Mouse (Mus musculus): Measurements from ENCODE around the gene Rbms1. TPM values are rescaled to one million over a fixed set of nuclear protein-coding genes. Genes with fewer than 3 reads are reported as not detected.

Rbms1 gene
- polyA plus RNA-seq, 1 experiment, result 94.8 TPM

GRCm38 (mm10) chr2:60722514-60722913 lies 240.5 kb downstream of the Rbms1 start, which contains the start of gene Itgb6:
Itgb6 (minus strand) TSS chr2:60722643.
- TF ChIP-seq CTCF (IDR thresholded peaks at IDR 0.05; ENCODE audit: extremely low read depth, insufficient read depth, insufficient read length, insufficient replicate concordance) (no peak), POLR2A (IDR thresholded peaks at IDR 0.05; ENCODE audit: low read depth, low read length) (no peak)
- DNase-seq (ENCODE audit: low read depth in 1 of 2, low spot score in 2 of 2), result no peak
- Histone ChIP-seq H3K27me3 (ENCODE audit: control insufficient read depth, insufficient read depth, low read length) (no peaks in the 10 kb centered on the region), H3K4me3 (ENCODE audit: extremely low read depth, insufficient read depth, insufficient read length) (no peak within 1 kb of the TSS), H3K36me3 (ENCODE audit: control insufficient read depth, insufficient read depth, low read length) (no peaks in the 10 kb centered on the region), H3K27ac (ENCODE audit: insufficient read depth, low read length) (no peak within 1 kb of the TSS), H3K4me1 (ENCODE audit: control insufficient read depth, insufficient read depth, insufficient read length) (no peaks in the 10 kb centered on the region; the same call in 1 of the 2 replicates)
- WGBS, result 93% methylated on average over 14 of the region's 14 CpGs

- no peaks in the 10 kb centered on the region for H3K27me3 ChIP-seq (ENCODE audit: control insufficient read depth, insufficient read depth, low read length)
- 18% methylated on average over 5 of the region's 5 CpGs for WGBS
- no peak overlapping the region for H3K4me3 ChIP-seq (ENCODE audit: extremely low read depth, insufficient read depth, insufficient read length)
- H3K36me3 ChIP-seq (ENCODE audit: control insufficient read depth, insufficient read depth, low read length), result no peaks in the 10 kb centered on the region
- H3K4me1 ChIP-seq (ENCODE audit: control insufficient read depth, insufficient read depth, insufficient read length), result no peaks in the 10 kb centered on the region; the same call in 1 of the 2 replicates
- H3K27ac ChIP-seq (ENCODE audit: insufficient read depth, low read length), result no peak overlapping the region
- TF ChIP-seq CTCF (IDR thresholded peaks at IDR 0.05; ENCODE audit: extremely low read depth, insufficient read depth, insufficient read length, insufficient replicate concordance) (peak; percentile 13; the same call in 1 of the 2 replicates), POLR2A (IDR thresholded peaks at IDR 0.05; ENCODE audit: low read depth, low read length) (no peak)
- no peak for DNase-seq (ENCODE audit: low read depth in 1 of 2, low spot score in 2 of 2)
These were observed 242.1 kb downstream of the Rbms1 start for GRCm38 (mm10) chr2:60720906-60721305.

- no peak for DNase-seq (ENCODE audit: low read depth in 1 of 2, low spot score in 2 of 2)
- Histone ChIP-seq H3K36me3 (ENCODE audit: control insufficient read depth, insufficient read depth, low read length) (no peaks in the 10 kb centered on the region), H3K27me3 (ENCODE audit: control insufficient read depth, insufficient read depth, low read length) (no peaks in the 10 kb centered on the region), H3K27ac (ENCODE audit: insufficient read depth, low read length) (no peak overlapping the region), H3K4me3 (ENCODE audit: extremely low read depth, insufficient read depth, insufficient read length) (no peak overlapping the region), H3K4me1 (ENCODE audit: control insufficient read depth, insufficient read depth, insufficient read length) (no peaks in the 10 kb centered on the region; the same call in 1 of the 2 replicates)
- 87% methylated on average over 8 of the region's 8 CpGs for WGBS
- TF ChIP-seq POLR2A (IDR thresholded peaks at IDR 0.05; ENCODE audit: low read depth, low read length), result no peak
- TF ChIP-seq CTCF (IDR thresholded peaks at IDR 0.05; ENCODE audit: extremely low read depth, insufficient read depth, insufficient read length, insufficient replicate concordance), result no peak
These were observed 242.8 kb downstream of the Rbms1 start for GRCm38 (mm10) chr2:60720205-60720604.

GRCm38 (mm10) chr2:60717348-60717747 lies 245.6 kb downstream of the Rbms1 start:
- Histone ChIP-seq H3K27me3 (ENCODE audit: control insufficient read depth, insufficient read depth, low read length) (no peaks in the 10 kb centered on the region), H3K4me1 (ENCODE audit: control insufficient read depth, insufficient read depth, insufficient read length) (no peaks in the 10 kb centered on the region; the same call in 1 of the 2 replicates), H3K27ac (ENCODE audit: insufficient read depth, low read length) (no peak overlapping the region), H3K36me3 (ENCODE audit: control insufficient read depth, insufficient read depth, low read length) (no peaks in the 10 kb centered on the region), H3K4me3 (ENCODE audit: extremely low read depth, insufficient read depth, insufficient read length) (no peak overlapping the region; the same call in 1 of the 2 replicates)
- peak; percentile 7 to 14 for DNase-seq (ENCODE audit: low read depth in 1 of 2, low spot score in 2 of 2)
- TF ChIP-seq CTCF (IDR thresholded peaks at IDR 0.05; ENCODE audit: extremely low read depth, insufficient read depth, insufficient read length, insufficient replicate concordance), result no peak
- no peak for TF ChIP-seq POLR2A (IDR thresholded peaks at IDR 0.05; ENCODE audit: low read depth, low read length)
- 57% methylated on average over 13 of the region's 13 CpGs for WGBS

- H3K27me3 ChIP-seq (ENCODE audit: control insufficient read depth, insufficient read depth, low read length), result no peaks in the 10 kb centered on the region
- no peak for DNase-seq (ENCODE audit: low read depth in 1 of 2, low spot score in 2 of 2)
These were observed 246.4 kb downstream of the Rbms1 start for GRCm38 (mm10) chr2:60716549-60716948.

GRCm38 (mm10) chr2:60715771-60716170 lies 247.2 kb downstream of the Rbms1 start:
- TF ChIP-seq CTCF (IDR thresholded peaks at IDR 0.05; ENCODE audit: extremely low read depth, insufficient read depth, insufficient read length, insufficient replicate concordance) (no peak), POLR2A (IDR thresholded peaks at IDR 0.05; ENCODE audit: low read depth, low read length) (no peak)
- no peaks in the 10 kb centered on the region; the same call in 1 of the 2 replicates for H3K4me1 ChIP-seq (ENCODE audit: control insufficient read depth, insufficient read depth, insufficient read length)
- H3K36me3 ChIP-seq (ENCODE audit: control insufficient read depth, insufficient read depth, low read length), result no peaks in the 10 kb centered on the region
- no peak overlapping the region for H3K27ac ChIP-seq (ENCODE audit: insufficient read depth, low read length)
- H3K27me3 ChIP-seq (ENCODE audit: control insufficient read depth, insufficient read depth, low read length), result no peaks in the 10 kb centered on the region
- no peak for DNase-seq (ENCODE audit: low read depth in 1 of 2, low spot score in 2 of 2)
- WGBS, result 90% methylated on average over 13 of the region's 13 CpGs
- no peak overlapping the region for H3K4me3 ChIP-seq (ENCODE audit: extremely low read depth, insufficient read depth, insufficient read length)

More at GRCm38 (mm10) chr2:60716549-60716948, 246.4 kb downstream of the Rbms1 start:
- Histone ChIP-seq H3K36me3 (ENCODE audit: control insufficient read depth, insufficient read depth, low read length) (no peaks in the 10 kb centered on the region), H3K27ac (ENCODE audit: insufficient read depth, low read length) (no peak overlapping the region), H3K4me1 (ENCODE audit: control insufficient read depth, insufficient read depth, insufficient read length) (no peaks in the 10 kb centered on the region; the same call in 1 of the 2 replicates), H3K4me3 (ENCODE audit: extremely low read depth, insufficient read depth, insufficient read length) (no peak overlapping the region)
- TF ChIP-seq CTCF (IDR thresholded peaks at IDR 0.05; ENCODE audit: extremely low read depth, insufficient read depth, insufficient read length, insufficient replicate concordance), result no peak
- TF ChIP-seq POLR2A (IDR thresholded peaks at IDR 0.05; ENCODE audit: low read depth, low read length), result no peak

- TF ChIP-seq POLR2A (IDR thresholded peaks at IDR 0.05; ENCODE audit: low read depth, low read length) (no peak), CTCF (IDR thresholded peaks at IDR 0.05; ENCODE audit: extremely low read depth, insufficient read depth, insufficient read length, insufficient replicate concordance) (no peak)
- no peaks in the 10 kb centered on the region; the same call in 1 of the 2 replicates for H3K4me1 ChIP-seq (ENCODE audit: control insufficient read depth, insufficient read depth, insufficient read length)
These were observed 248.0 kb downstream of the Rbms1 start for GRCm38 (mm10) chr2:60714971-60715502.

More at GRCm38 (mm10) chr2:60714971-60715502, 248.0 kb downstream of the Rbms1 start:
- Histone ChIP-seq H3K4me3 (ENCODE audit: extremely low read depth, insufficient read depth, insufficient read length) (no peak overlapping the region), H3K27ac (ENCODE audit: insufficient read depth, low read length) (no peak overlapping the region), H3K27me3 (ENCODE audit: control insufficient read depth, insufficient read depth, low read length) (no peaks in the 10 kb centered on the region), H3K36me3 (ENCODE audit: control insufficient read depth, insufficient read depth, low read length) (no peaks in the 10 kb centered on the region)
- no peak for DNase-seq (ENCODE audit: low read depth in 1 of 2, low spot score in 2 of 2)
- WGBS, result 68% methylated on average over 8 of the region's 8 CpGs
